Mouse (Mus musculus) myocyte (in vitro differentiated cells): ENCODE results near the gene Marveld3.

ENCODE experiments used
- CEBPB ChIP-seq: IDR thresholded peaks from 2 replicates; pipeline ENCODE4 v1.6.1; 2011; ENCODE audit warnings: mild to moderate bottlenecking, moderate library complexity; ENCODE audit not compliant: poor library complexity, insufficient read depth, severe bottlenecking
- E2F4 ChIP-seq: IDR thresholded peaks from one replicate; pipeline ENCODE4 v1.6.1; 2011; ENCODE audit warnings: mild to moderate bottlenecking, control low read depth, moderate library complexity; ENCODE audit not compliant: insufficient read depth
- MAX ChIP-seq: IDR thresholded peaks from one replicate; pipeline ENCODE4 v1.6.1; 2011; ENCODE audit warnings: low read depth, mild to moderate bottlenecking, control low read depth
- MYOD1 ChIP-seq, 3 experiments: IDR thresholded peaks; one replicate each; pipeline ENCODE4 v1.6.1; 2011; ENCODE audit warnings: control low read depth in 2 of 3, low read depth in 2 of 3, mild to moderate bottlenecking in 2 of 3, moderate library complexity in 1 of 3; ENCODE audit not compliant: insufficient read length in 2 of 3, control insufficient read depth in 1 of 3
- MYOG ChIP-seq, 3 experiments: IDR thresholded peaks; one replicate each; pipeline ENCODE4 v1.6.1; 2011; ENCODE audit warnings: control low read depth in 2 of 3, low read depth in 2 of 3, mild to moderate bottlenecking in 2 of 3; ENCODE audit not compliant: insufficient read length in 2 of 3, control insufficient read depth in 1 of 3, insufficient read depth in 1 of 3
- POLR2A ChIP-seq: IDR thresholded peaks from one replicate; pipeline ENCODE4 v1.6.1; 2011; ENCODE audit warnings: low read depth, mild to moderate bottlenecking, control low read depth, moderate library complexity; ENCODE audit not compliant: insufficient read length
- POLR2AphosphoS2 ChIP-seq: IDR thresholded peaks from one replicate; pipeline ENCODE4 v1.6.1; 2011; ENCODE audit warnings: low read depth, control low read depth; ENCODE audit not compliant: insufficient read length
- REST ChIP-seq: IDR thresholded peaks from one replicate; pipeline ENCODE4 v1.6.1; 2011; ENCODE audit warnings: mild to moderate bottlenecking, control low read depth, moderate library complexity; ENCODE audit not compliant: insufficient read depth, insufficient read length
- TCF12 ChIP-seq: IDR thresholded peaks from one replicate; pipeline ENCODE4 v1.6.1; 2011; ENCODE audit warnings: mild to moderate bottlenecking, control low read depth; ENCODE audit not compliant: poor library complexity, insufficient read depth, severe bottlenecking
- TCF3 ChIP-seq: IDR thresholded peaks from one replicate; pipeline ENCODE4 v1.6.1; 2011; ENCODE audit warnings: low read depth, control low read depth; ENCODE audit not compliant: insufficient read length
- USF1 ChIP-seq: IDR thresholded peaks from one replicate; pipeline ENCODE4 v1.6.1; 2011; ENCODE audit warnings: low read depth, mild to moderate bottlenecking, control low read depth, moderate library complexity

DNA sequence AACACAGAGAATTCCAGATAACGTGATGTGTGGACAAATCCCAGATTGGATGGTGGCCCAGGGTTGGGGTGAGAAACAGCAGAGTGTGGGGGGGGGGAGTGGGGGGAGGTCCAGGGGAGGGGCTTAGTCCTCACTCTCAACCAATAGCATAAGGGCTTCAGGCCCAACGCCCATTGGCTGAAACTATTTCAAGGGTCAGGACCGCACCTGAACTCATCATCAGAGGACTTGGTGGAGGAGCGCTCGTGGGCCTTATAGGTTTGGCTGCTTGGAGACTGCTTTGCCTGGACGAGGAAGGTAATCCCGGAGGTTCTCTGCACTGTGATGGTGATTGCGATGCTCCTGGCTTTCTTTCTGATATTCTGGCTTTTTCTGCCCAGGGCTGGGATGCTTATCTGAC, 28.2 kb upstream of the Marveld3 start, which contains the start of gene Tat:
- TF ChIP-seq POLR2A (no peak), E2F4 (no peak), MAX (no peak), USF1 (no peak), TCF12 (no peak), MYOD1 (IDR thresholded peaks at IDR 0.05; ENCODE audit: control insufficient read depth in 1 of 3, insufficient read length in 2 of 3, low read depth in 2 of 3) (no peak), POLR2AphosphoS2 (no peak), CEBPB (no peak), TCF3 (no peak), REST (no peak), MYOG (IDR thresholded peaks at IDR 0.05; ENCODE audit: control insufficient read depth in 1 of 3, insufficient read depth in 1 of 3, insufficient read length in 2 of 3, low read depth in 2 of 3) (no peak)
